Mouse (Mus musculus): ENCODE results near the gene Krtap31-2.
A peak's percentile ranks its signal among the peaks of the same experiment; 100 is the strongest.

The Krtap31-2 gene

GRCm38 (mm10) chr11:99935991-99936390 lies at the start of gene Krtap31-2:
TSS of gene Krtap31-2 (plus strand) at chr11:99936291.
- DNase-seq (ENCODE audit: low spot score) = no peak

- peak; percentile 20 for DNase-seq (ENCODE audit: low spot score)
These were observed 28.5 kb upstream of the Krtap31-2 start, which contains the start of gene Krtap31-1 for GRCm38 (mm10) chr11:99907620-99908019. TSS of gene Krtap31-1 (plus strand) at chr11:99907920.

- peak; percentile 16 for DNase-seq (ENCODE audit: low spot score)
These were observed 21.6 kb upstream of the Krtap31-2 start, which contains the start of gene Gm11565 for GRCm38 (mm10) chr11:99914451-99914850. TSS of gene Gm11565 (plus strand) at chr11:99914751.

DNA sequence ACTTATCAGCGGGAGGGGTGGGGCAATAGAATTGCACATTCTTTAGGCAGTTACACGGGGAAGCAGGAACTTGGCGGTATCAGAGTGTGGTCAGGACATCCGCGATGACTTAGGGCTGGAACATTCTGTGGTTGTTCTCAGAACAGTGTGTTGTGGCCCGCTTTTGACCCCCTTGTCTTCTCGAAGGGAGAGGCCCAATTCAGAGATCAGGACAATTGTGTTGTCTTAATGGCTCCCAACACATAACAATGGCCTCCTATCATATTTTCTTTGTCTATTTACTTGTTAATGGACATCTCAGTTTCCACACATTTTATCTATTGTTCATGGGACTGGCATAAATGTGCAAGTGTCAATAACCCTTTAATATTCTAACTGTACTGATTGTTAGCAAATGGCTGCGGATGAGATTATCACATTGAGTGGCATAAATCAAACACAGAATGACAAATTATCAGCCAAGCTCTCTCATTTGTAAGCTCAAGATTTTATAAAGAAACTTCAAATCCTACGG lies 1.7 kb downstream of the Krtap31-2 start:
- DNase-seq (ENCODE audit: low spot score) = no peak

GRCm38 (mm10) chr11:99948175-99948574 lies 12.1 kb downstream of the Krtap31-2 start, which contains the start of gene Krtap9-5:
TSS of gene Krtap9-5 (plus strand) at chr11:99948475.
- DNase-seq (ENCODE audit: low spot score) = no peak

DNA sequence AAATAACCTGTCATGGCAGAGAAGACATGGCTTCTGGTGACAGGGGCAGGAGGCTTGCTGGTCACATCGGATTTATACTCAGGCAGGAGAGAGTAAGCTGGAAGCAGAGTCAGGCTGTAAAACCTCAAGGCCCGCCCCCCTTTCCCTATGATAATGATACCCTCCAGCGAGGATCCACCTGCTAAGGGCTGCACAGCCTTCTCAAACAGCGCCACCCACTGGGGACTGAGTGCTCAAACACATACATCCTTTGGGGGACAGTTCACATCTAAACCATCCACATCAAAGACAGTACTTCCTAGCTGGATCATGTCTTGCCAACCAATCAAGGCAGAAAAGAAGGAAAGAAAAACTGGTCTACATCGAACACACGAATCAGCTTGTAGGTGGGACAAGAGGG lies 28.1 kb downstream of the Krtap31-2 start:
- no peak for DNase-seq (ENCODE audit: low spot score)

DNA sequence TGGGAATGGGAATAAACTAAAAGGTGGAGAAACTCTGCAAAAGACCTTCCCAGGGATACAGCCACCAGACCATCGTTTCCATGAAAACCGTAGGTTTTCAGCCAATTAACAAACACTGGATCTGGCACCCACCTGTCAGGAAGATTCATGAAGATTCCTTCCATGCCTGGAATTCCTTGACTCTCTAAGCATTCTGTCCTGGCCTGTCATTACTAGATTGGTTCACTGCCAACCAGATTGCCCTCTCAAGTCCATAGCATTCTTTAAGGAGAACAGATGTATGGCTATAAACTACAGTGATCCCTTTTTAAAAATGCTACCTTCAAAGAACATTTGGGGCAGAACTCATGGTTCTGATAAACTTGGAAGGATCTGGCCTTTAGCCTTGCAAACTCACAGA lies 29.9 kb downstream of the Krtap31-2 start:
- DNase-seq (ENCODE audit: low spot score) = no peak

DNA sequence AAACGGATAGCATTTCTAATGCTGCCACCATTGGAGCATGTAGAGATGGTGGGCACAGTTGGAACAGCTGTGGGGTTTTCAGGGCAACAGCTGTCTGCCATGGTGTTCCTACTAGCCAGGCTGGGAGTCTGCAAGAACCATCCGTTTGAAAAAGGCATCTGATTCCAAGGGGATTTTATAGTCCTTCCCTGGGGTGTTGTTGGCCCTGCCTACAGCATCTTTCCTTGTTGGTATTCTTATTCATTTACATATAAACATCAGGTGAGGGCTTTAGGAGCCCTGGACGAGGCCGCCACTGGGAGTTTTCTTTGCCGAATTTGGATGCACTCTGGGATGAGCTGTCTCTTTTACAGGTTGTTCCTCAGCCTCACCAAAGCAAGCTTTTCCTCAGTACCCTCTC lies 42.9 kb downstream of the Krtap31-2 start, which contains the start of gene Krtap29-1:
TSS of gene Krtap29-1 (minus strand) at position 101 of the 400 bp plus-strand sequence.
- no peak for DNase-seq (ENCODE audit: low spot score)

- no peak for DNase-seq (ENCODE audit: low spot score)
These were observed 46.6 kb downstream of the Krtap31-2 start for GRCm38 (mm10) chr11:99982731-99983130.

GRCm38 (mm10) chr11:99983442-99983841 lies 47.4 kb downstream of the Krtap31-2 start:
- DNase-seq (ENCODE audit: low spot score) = no peak

DNA sequence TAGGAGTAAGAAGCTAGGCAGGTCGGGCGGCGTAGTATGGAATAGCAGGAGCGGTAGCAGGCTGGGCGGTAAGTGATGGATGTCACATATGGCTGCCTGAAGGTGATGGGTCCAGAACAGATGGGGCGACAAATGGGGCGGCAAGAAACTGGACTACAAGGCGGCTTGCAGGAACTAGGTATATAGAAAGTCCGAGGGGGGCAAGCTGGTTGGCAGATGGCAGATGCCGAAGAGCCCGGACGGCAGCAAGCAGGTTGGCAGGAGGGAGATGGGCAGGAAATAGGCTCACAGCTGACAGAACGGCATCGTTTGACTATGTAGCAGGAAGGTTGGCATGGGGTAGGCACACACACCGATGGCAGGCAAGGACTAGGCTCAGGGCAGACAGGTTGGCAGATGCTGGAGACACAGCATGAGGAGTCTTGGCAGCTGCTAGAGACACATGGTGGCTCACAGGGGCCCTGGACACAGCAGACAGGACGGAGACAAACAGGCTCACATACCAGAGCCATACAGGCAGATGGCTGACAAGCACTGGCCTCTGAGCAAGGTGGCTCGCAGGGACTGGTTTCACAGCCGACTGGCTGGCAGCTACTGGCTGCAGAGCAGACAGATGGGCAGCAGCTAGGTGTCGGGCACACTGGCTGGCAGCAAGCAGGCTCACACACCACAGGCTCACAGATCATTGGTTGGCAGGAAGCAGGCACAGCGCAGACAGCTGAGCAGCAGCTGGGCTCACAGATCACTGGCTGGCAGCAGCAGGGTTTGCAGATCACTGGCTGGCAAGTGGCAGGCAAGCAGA lies 49.4 kb downstream of the Krtap31-2 start:
- DNase-seq (ENCODE audit: low spot score) = no peak

DNA sequence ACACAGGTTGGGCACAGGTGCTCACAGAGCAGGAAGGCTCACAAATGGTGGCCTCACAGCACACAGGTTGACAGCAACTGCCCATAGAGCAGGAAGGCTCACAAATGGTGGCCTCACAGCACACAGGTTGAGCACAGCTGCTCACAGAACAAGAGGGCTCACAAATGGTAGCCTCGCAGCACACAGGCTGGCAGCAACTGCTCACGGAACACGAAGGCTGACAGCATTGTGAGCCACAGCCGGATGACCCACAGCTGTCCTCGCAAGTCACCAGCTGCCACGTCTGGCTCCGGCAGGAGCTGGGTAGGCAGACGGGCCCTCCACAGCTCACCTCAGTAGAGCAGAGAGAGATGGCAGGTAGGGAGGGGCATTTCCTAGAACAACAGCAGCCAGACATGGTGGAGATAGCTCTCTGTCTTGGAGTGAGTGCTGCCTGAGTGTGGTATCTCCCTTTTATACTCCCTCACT lies 50.1 kb downstream of the Krtap31-2 start, which contains the start of gene Krtap16-1:
TSS of gene Krtap16-1 (minus strand) at position 418 of the 468 bp plus-strand sequence.
- DNase-seq (ENCODE audit: low spot score) = no peak

Measured in testis, postnatal 14 days (tissue).